Mouse (Mus musculus): ENCODE measurements around the gene Bcl2l11.

- TF ChIP-seq CTCF (IDR thresholded peaks at IDR 0.05) (no peak), EP300 (IDR thresholded peaks at IDR 0.05; ENCODE audit: insufficient read depth, low read depth, low read length) (no peak), POLR2A (IDR thresholded peaks at IDR 0.05; ENCODE audit: insufficient read depth, low read depth, low read length) (no peak)
Measured at GRCm38 (mm10) chr2:128079316-128079715, 46.5 kb upstream of the Bcl2l11 start.
